Mouse (Mus musculus) hindbrain, embryonic 16.5 days (tissue): Measurements from ENCODE around the gene Fam81a. TPM values are rescaled to one million over a fixed set of nuclear protein-coding genes. Genes with fewer than 3 reads are reported as not detected.

Experiments used
- ATAC-seq: fragments of 200-750 bp; cut with Nextera tagmentation; 2 replicates; pipeline ENCODE4 v1.8.0; 2017; ENCODE audit warnings: moderate TSS enrichment, moderate library complexity
- H3K27ac ChIP-seq: fragments of 300-500 bp; sonication (generic); 2 replicates; pipeline ENCODE4 v1.5.1; 2014; ENCODE audit warnings: low read depth, mild to moderate bottlenecking, control low read depth, low read length, moderate library complexity
- H3K27me3 ChIP-seq: fragments of 300-500 bp; sonication (generic); replicated peaks from 2 replicates; pipeline ENCODE4 v1.6.1; 2014; ENCODE audit warnings: low read length; ENCODE audit not compliant: control insufficient read depth, insufficient read depth
- H3K36me3 ChIP-seq: fragments of 300-500 bp; sonication (generic); 2 replicates; pipeline ENCODE4 v1.6.1; 2014; ENCODE audit warnings: mild to moderate bottlenecking, low read length, moderate library complexity, mixed read lengths; ENCODE audit not compliant: control insufficient read depth, insufficient read depth
- H3K4me1 ChIP-seq: fragments of 300-500 bp; sonication (generic); 2 replicates; pipeline ENCODE4 v1.6.1; 2014; ENCODE audit warnings: low read depth, low read length; ENCODE audit not compliant: control insufficient read depth, insufficient read depth
- H3K4me2 ChIP-seq: fragments of 300-500 bp; sonication (generic); 2 replicates; pipeline ENCODE4 v1.6.1; 2014; ENCODE audit warnings: mild to moderate bottlenecking, low read length, control low read depth, moderate library complexity
- H3K4me3 ChIP-seq: fragments of 300-500 bp; sonication (generic); 2 replicates; pipeline ENCODE4 v1.5.1; 2014; ENCODE audit warnings: mild to moderate bottlenecking, low read length, control low read depth, moderate library complexity
- H3K9ac ChIP-seq: fragments of 300-500 bp; sonication (generic); 2 replicates; pipeline ENCODE4 v1.6.1; 2014; ENCODE audit warnings: low read depth, mild to moderate bottlenecking, control low read depth, low read length, moderate library complexity
- H3K9me3 ChIP-seq: fragments of 300-500 bp; sonication (generic); 2 replicates; pipeline ENCODE4 v1.6.1; 2014; ENCODE audit warnings: mild to moderate bottlenecking, low read length, moderate library complexity; ENCODE audit not compliant: control insufficient read depth
- WGBS: fragments of 180-500 bp; shearing (Covaris S2); extraction: QIAGEN DNeasy Blood & Tissue Kit; methylation state at CpG from one replicate; pipeline ENCODE4 v1.1.7; 2014; 5-methylcytosine and 5-hydroxymethylcytosine counted together
- polyA plus RNA-seq: library from polyadenylated mRNA; unstranded; fragments of >200 nt; fragmentation: Nextera tagmentation; extraction: Ambion mirVana; gene quantifications from 2 replicates; pipeline ENCODE4 v1.2.1, GENCODE M21; 2015

Gene Fam81a
- polyA plus RNA-seq, 1 experiment from 2014 or later = 16.3 TPM

- H3K9me3 ChIP-seq = no peaks in the 10 kb centered on the region
- H3K4me1 ChIP-seq = no peaks in the 10 kb centered on the region; the same call in 1 of the 2 replicates
- no peak for ATAC-seq
- no peaks in the 10 kb centered on the region for H3K27me3 ChIP-seq
- H3K4me3 ChIP-seq = no peak overlapping the region
- no peak overlapping the region for H3K9ac ChIP-seq
- no peak overlapping the region for H3K27ac ChIP-seq
- 72% methylated on average over 5 of the region's 5 CpGs for WGBS
- no peak overlapping the region for H3K4me2 ChIP-seq
- H3K36me3 ChIP-seq = no peaks in the 10 kb centered on the region
Measured at GRCm38 (mm10) chr9:70134716-70135115, 7.6 kb downstream of the Fam81a start.

- H3K4me2 ChIP-seq = no peak overlapping the region
- 91% methylated on average over 9 of the region's 9 CpGs for WGBS
- H3K27me3 ChIP-seq = no peaks in the 10 kb centered on the region
- ATAC-seq = no peak
- no peak overlapping the region for H3K27ac ChIP-seq
- H3K4me3 ChIP-seq = no peak overlapping the region
- H3K9ac ChIP-seq = no peak overlapping the region
- no peaks in the 10 kb centered on the region for H3K4me1 ChIP-seq
- no peaks in the 10 kb centered on the region for H3K36me3 ChIP-seq
- no peaks in the 10 kb centered on the region for H3K9me3 ChIP-seq
Measured at GRCm38 (mm10) chr9:70134215-70134614, 8.1 kb downstream of the Fam81a start.

- H3K27me3 ChIP-seq = no peaks in the 10 kb centered on the region
- H3K9ac ChIP-seq = no peak overlapping the region
- H3K27ac ChIP-seq = no peak overlapping the region
- ATAC-seq = no peak
- no peak overlapping the region for H3K4me3 ChIP-seq
- no peaks in the 10 kb centered on the region for H3K9me3 ChIP-seq
- H3K4me2 ChIP-seq = no peak overlapping the region
- 87% methylated on average over 5 of the region's 5 CpGs for WGBS
- H3K4me1 ChIP-seq = no peaks in the 10 kb centered on the region
- no peaks in the 10 kb centered on the region for H3K36me3 ChIP-seq
Measured at GRCm38 (mm10) chr9:70130786-70131185, 11.6 kb downstream of the Fam81a start.

GRCm38 (mm10) chr9:70111869-70112286, 30.5 kb downstream of the Fam81a start:
- peak; percentile 70; the same call in 1 of the 2 replicates for ATAC-seq
- 2% methylated on average over 10 of the region's 10 CpGs for WGBS
- Histone ChIP-seq H3K36me3 (no peaks in the 10 kb centered on the region), H3K4me2 (peak overlapping the region; percentile 49), H3K27ac (no peak overlapping the region), H3K27me3 (no peaks in the 10 kb centered on the region), H3K4me1 (peaks cover 7% of the 10 kb centered on the region; the same call in 1 of the 2 replicates), H3K4me3 (peak overlapping the region; percentile 3; the same call in 1 of the 2 replicates), H3K9me3 (no peaks in the 10 kb centered on the region), H3K9ac (0 out of 2 replicates have a peak overlapping the region, but pooled peaks have one; percentile 33)

- Histone ChIP-seq H3K27ac (no peak overlapping the region), H3K9ac (no peak overlapping the region), H3K27me3 (no peaks in the 10 kb centered on the region), H3K9me3 (no peaks in the 10 kb centered on the region), H3K4me1 (peaks cover 7% of the 10 kb centered on the region; the same call in 1 of the 2 replicates), H3K36me3 (no peaks in the 10 kb centered on the region), H3K4me3 (no peak overlapping the region), H3K4me2 (no peak overlapping the region)
- no peak for ATAC-seq
- 66% methylated on average over 7 of the region's 7 CpGs for WGBS
Measured at GRCm38 (mm10) chr9:70110871-70111270, 31.5 kb downstream of the Fam81a start.

- Histone ChIP-seq H3K9me3 (no peaks in the 10 kb centered on the region), H3K9ac (no peak overlapping the region), H3K4me2 (no peak overlapping the region), H3K27ac (no peak overlapping the region), H3K27me3 (no peaks in the 10 kb centered on the region), H3K4me1 (peaks cover 7% of the 10 kb centered on the region; the same call in 1 of the 2 replicates), H3K4me3 (no peak overlapping the region), H3K36me3 (no peaks in the 10 kb centered on the region)
- ATAC-seq = peak; percentile 80; the same call in 1 of the 2 replicates
- WGBS = 3% methylated on average over 3 of the region's 3 CpGs
Measured at GRCm38 (mm10) chr9:70109279-70109678, 33.1 kb downstream of the Fam81a start.

GRCm38 (mm10) chr9:70108151-70108550, 34.2 kb downstream of the Fam81a start:
- Histone ChIP-seq H3K27ac (no peak overlapping the region), H3K4me1 (peaks cover 7% of the 10 kb centered on the region; the same call in 1 of the 2 replicates), H3K4me2 (no peak overlapping the region), H3K9me3 (no peaks in the 10 kb centered on the region), H3K9ac (no peak overlapping the region), H3K4me3 (no peak overlapping the region), H3K27me3 (no peaks in the 10 kb centered on the region), H3K36me3 (no peaks in the 10 kb centered on the region)
- WGBS = 77% methylated on average over 5 of the region's 5 CpGs
- ATAC-seq = no peak

GRCm38 (mm10) chr9:70105573-70105972, 36.8 kb downstream of the Fam81a start:
- Histone ChIP-seq H3K27me3 (no peaks in the 10 kb centered on the region), H3K27ac (no peak overlapping the region), H3K4me1 (peaks cover 2% of the 10 kb centered on the region; the same call in 1 of the 2 replicates), H3K36me3 (no peaks in the 10 kb centered on the region), H3K9me3 (no peaks in the 10 kb centered on the region), H3K9ac (no peak overlapping the region), H3K4me2 (no peak overlapping the region), H3K4me3 (no peak overlapping the region)
- no peak for ATAC-seq
- 79% methylated on average over 5 of the region's 5 CpGs for WGBS

- Histone ChIP-seq H3K4me3 (no peak overlapping the region), H3K9me3 (peaks cover 4% of the 10 kb centered on the region; the same call in 1 of the 2 replicates), H3K4me2 (no peak overlapping the region), H3K9ac (no peak overlapping the region), H3K27ac (no peak overlapping the region), H3K4me1 (no peaks in the 10 kb centered on the region), H3K36me3 (peaks cover 3% of the 10 kb centered on the region; the same call in 1 of the 2 replicates), H3K27me3 (no peaks in the 10 kb centered on the region)
- ATAC-seq = no peak
- 56% methylated on average over 8 of the region's 8 CpGs for WGBS
Measured at GRCm38 (mm10) chr9:70103106-70103505, 39.3 kb downstream of the Fam81a start.
